Mouse (Mus musculus): ENCODE measurements at regions not wholly inside any gene's neighbourhood (a gene's known extent, or its start where the extent isn't known, plus 50 kb on each side); places are given as distances from the start of the nearest gene placed in this dataset.

DNA sequence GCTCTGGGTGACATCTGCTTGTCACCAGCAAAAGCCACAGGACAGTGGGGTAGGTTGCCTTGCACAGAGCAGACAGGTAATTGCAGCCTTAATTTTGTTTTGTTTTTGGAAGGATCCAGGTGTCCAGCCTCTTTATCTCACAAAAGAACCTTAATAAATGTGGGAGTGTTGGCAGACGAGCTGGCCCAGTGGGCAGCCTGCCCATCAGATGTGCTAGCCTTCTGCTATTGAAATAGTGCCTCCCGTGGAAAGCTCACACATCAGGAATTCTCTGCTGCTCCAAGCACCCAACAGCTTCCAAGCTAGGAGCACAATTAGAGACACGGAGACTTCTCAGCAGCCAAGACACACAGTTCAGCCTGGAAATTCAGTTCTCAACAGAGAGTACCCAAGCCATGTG lies 246.0 kb upstream of the Bmp2 start:
- TF ChIP-seq CTCF (IDR thresholded peaks at IDR 0.05; ENCODE audit: low read depth, low read length): no peak
- TF ChIP-seq POLR2A (IDR thresholded peaks at IDR 0.05; ENCODE audit: extremely low read depth, insufficient read depth, low read length): no peak
